In the genomic region with DNA sequence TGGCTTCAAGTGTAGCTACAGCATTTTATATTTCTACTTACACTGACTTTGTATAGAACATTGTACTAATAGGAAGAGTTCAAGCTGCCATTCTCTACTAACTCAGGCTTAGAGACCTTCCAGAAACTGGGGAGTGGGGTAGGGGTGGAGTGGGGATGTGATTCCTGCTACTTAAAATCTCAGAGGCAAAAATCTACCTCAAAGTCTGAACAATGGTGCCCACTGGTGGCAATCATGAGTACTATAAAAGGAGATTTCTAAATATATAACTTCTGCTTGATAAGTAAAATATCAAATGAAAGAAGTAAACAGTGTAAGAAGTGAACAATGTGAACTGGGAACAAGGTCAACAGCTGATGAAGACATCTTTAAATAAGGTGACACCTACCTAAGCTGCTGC, we compare ENCODE assay signal across 9 mouse cellular contexts.
DNase-seq lines count a peak whose midpoint lies in the region; ATAC-seq lines count a peak whose summit lies in the region.
"Had no signal": no experiment of that assay in that cellular context is flagged by ENCODE, and none has a peak within 500 bp of the region (broad histone marks: within the 10 kb centered on the region; RNA-seq: fewer than 3 reads in every experiment).

No protein-coding gene starts in this region.

- no peak overlapping the region for H3K4me2 ChIP-seq in hindbrain, embryonic 13.5 days
- H3K4me2 ChIP-seq: hindbrain, embryonic 15.5 days had no signal

- intact Hi-C loops in gastrocnemius, postnatal 14 days (cut with DNase I; ENCODE audit: low total_unique reads), result no loop called here

- peak; percentile 9 to 22 for DNase-seq in cerebellum, adult 18-20 months
- DNase-seq in cerebellum, adult 9-10 months, result no peak
- DNase-seq in layer of hippocampus, adult 11-12 months (ENCODE audit: low spot score), result peak; percentile 24
- no peak for DNase-seq in layer of hippocampus, adult 9-10 months (ENCODE audit: low spot score)
- DNase-seq in 3T3-L1 (ENCODE audit: low read depth, low spot score), result peak; percentile 36
- DNase-seq in gastrocnemius, postnatal 14 days, result peak; percentile 9
- DNase-seq in neural tube, embryonic 10.5 days (ENCODE audit: extremely low spot score, low spot score), result no peak

- no peak overlapping the region for H3K4me3 ChIP-seq in hindbrain, embryonic 13.5 days
- H3K4me3 ChIP-seq: hindbrain, embryonic 15.5 days had no signal

- no peaks in the 10 kb centered on the region for H3K27me3 ChIP-seq in hindbrain, embryonic 13.5 days
- H3K27me3 ChIP-seq: hindbrain, embryonic 15.5 days had no signal

- H3K9me3 ChIP-seq in hindbrain, embryonic 13.5 days, result no peaks in the 10 kb centered on the region
- H3K9me3 ChIP-seq: hindbrain, embryonic 15.5 days had no signal

- H3K27ac ChIP-seq in hindbrain, embryonic 13.5 days, result no peak overlapping the region
- H3K27ac ChIP-seq: hindbrain, embryonic 15.5 days had no signal

- no peak overlapping the region for H3K9ac ChIP-seq in hindbrain, embryonic 13.5 days
- H3K9ac ChIP-seq: hindbrain, embryonic 15.5 days had no signal

- H3K4me1 ChIP-seq in hindbrain, embryonic 13.5 days (replicated peaks), result no peaks in the 10 kb centered on the region
- H3K4me1 ChIP-seq: hindbrain, embryonic 15.5 days had no signal

- H3K36me3 ChIP-seq in hindbrain, embryonic 13.5 days, result peaks cover 33% of the 10 kb centered on the region

- no peak for ATAC-seq in hindbrain, embryonic 13.5 days (ENCODE audit: low FRiP score)

Comparison
In these comparisons a context has a peak if more than half of its experiments do, and no peak if none do; other contexts are left out.
1. DNase-seq: peak in cerebellum, adult 18-20 months (2 of 2), layer of hippocampus, adult 11-12 months (single experiment), 3T3-L1 (single experiment) and gastrocnemius, postnatal 14 days (single experiment); none in cerebellum, adult 9-10 months (single experiment), layer of hippocampus, adult 9-10 months (single experiment) and neural tube, embryonic 10.5 days (single experiment).